Mouse (Mus musculus) left cerebral cortex, adult 8-10 months (tissue): ENCODE data around the gene Pex19. TPM values are rescaled to one million over a fixed set of nuclear protein-coding genes. Genes with fewer than 3 reads are reported as not detected.

ENCODE experiments used
- DNase-seq, 2 experiments: peaks; one replicate each; pipeline ENCODE4 v3.0.0; 2022; ENCODE audit warnings: low spot score in 2 of 2
- total RNA-seq, 4 experiments: library from RNA; stranded (reverse); gene quantifications; 2 replicates each; pipeline ENCODE4 v1.2.4; 2022

The Pex19 gene
- 100 to 1,000 TPM in 1 of 4 experiments, 10 to 100 TPM in 3; 78.7 to 104 (median 83.8) TPM for total RNA-seq

DNA sequence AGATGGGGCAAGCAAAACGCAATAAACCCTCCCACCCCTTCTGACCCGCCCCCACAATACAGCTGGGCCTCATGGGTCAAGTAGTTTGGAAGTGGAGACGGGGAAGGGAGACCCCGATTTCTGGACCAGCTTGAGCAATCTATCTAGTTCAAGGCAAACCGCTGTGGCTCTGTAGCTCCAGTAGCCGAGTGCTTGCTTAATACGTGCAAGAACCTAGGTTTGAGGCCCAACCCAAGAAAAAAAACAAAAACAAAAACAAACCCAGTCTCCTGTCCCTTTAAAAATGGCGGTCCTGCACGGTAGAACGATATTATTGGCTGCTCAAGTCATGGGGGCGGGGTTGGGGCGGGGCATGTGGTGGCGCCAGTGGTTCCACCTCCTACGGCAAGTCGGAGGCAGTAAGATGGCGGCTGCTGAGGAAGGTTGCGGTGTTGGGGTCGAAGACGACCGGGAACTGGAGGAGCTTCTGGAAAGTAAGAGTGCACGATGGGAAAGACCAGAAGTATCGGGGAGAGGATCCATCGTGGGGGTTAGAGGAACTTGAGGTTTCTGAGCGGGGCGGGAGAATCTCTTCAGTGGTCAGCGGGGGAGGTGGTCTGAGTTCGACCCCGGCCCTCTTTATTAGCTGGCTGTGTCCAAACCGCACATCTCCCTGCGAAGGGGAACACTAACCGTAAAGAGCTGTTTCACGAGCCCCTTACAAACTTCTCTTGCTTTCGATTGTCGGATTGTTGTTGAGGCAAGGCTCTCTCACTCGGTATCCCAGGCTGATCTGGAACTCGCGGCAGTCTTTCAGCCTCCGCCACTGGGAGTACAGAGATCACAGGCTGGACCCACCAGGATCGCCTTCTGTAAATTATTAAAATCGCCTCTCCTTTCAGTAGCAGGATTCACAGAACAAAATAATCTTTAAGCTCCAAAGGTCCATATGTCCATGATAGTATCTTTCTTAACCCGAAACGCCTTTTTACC lies at the start of gene Pex19:
Gene Pex19 (plus strand): TSS at position 380 of the 972 bp plus-strand sequence.
- peak; percentile 50 to 54 for DNase-seq

DNA sequence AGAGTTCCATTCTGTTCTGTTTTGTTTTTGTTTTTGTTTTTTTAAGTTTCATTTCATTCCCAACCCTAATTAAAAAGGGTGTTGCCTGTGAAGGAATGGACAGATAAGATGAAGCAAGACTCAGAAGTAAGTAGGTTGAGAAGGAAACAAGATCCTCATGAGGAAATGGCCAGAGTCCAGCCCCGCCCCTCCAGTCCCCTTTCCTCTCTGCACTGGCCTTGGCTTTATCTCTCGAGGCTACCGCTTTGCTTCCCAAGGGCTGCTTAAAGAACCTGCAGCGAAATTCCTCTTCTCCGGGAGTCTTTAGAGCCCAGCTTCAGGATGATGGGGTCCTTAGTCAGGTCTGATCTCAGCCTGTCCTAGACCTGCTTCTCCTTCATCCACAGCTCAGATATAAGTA lies 48.6 kb upstream of the Pex19 start:
- no peak for DNase-seq

DNA sequence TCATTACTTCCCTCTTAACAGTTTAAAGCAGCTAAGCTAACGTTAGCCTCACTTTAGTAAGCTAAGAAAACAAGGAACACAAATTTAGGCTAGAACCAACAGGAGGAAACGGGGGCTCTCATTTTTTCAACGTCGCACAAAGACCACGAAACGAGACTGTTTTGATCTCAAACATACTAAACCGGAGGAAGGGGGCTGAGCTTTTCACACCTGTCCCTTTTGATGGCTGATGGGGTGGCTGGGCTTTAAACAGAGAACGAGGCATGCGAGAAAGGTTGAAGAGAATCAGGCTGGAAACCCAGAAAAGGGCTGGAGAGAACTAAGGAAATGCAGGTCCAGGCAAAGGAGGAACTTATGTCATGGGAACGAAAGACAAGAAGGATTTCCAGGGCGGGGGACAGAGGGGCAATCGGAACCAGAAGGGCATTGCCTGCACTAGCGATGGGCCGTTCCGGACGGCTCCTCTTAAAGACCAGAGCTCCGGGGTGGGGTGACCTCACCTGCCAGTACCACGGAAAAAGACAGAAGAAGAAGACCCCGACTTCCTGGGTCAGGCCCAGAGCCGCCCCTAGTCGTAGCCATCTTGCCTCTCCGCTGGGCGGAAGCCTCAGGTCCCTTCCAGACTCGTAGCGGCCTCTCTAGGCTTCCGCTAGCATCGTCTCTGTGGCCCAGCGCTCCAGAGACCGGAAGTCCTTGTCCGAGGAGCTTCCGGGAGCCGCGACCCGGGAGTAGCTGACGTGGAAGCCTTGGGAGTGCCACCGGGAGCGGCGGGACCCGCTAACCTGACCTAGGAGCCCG lies 44.3 kb upstream of the Pex19 start, which contains the start of the genes Copa and Ncstn:
Gene Copa (plus strand): TSS at position 429 of the 798 bp plus-strand sequence.
Gene Ncstn (minus strand): TSS at position 695 of the 798 bp plus-strand sequence.
- DNase-seq = peak; percentile 82 to 91

DNA sequence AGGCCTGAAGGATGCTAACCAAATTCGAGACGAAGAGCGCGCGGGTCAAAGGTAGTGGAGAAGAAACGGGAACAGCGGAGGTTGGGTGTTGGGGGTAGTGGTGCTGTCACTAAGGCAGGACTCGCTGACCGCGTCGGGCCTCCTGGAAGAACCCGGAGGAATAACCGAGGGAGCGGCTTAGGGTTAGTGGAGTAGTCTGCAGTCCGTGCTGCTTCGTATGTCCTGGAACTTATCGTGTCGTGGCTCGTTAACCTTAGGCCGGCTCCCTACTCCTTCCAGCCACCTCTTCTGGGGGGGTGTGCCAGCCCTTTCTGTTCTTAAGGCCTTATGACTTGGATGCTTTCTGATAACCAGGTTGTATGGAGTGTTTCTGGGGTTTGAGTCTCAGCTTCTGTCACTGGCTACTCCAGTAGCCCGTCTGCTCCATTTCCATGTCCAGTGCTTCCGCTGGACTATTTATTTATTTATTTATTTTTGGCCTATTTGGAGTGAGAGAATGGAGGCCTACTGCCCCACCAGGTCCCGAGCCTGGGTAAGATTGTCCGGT lies 43.6 kb upstream of the Pex19 start:
- no peak for DNase-seq

DNA sequence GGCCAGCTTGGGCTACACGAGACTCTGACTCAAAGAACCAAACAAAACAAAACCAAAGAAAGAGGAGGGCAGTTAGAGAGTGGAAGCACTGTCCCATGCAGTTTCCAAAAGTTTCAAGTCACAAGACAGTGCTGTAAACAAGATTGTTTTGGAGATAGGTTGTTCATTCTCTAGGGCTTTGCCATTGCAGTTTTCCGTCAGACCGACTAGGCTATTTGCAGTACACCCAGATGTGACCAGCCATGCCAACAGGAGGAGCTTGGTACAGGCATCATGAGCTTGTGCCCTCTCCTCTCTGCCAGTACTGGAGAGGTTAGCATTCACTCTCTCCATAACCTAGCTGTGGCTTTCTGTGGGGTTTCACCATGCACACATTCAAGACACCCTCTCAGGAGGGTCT lies 33.0 kb upstream of the Pex19 start:
- DNase-seq = no peak

DNA sequence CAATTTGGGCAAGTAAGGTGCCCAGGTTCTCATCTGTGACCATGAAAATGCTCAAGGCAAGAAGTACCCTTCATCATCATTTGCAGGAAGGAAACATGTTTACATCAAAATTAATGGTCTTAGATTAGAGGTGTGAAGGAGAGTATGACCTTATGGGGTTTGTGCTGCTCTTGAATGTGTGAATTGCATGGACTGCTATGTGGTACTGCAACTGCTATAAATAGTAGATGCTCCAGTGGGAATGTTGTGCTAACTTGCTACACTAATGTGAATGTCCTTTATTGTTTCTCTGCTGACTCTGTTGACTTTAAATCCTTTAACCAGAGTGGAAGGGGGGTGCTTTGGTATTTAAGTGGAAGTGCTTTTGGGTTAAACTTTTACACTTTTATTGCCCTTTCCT lies 32.3 kb upstream of the Pex19 start:
- DNase-seq = no peak

DNA sequence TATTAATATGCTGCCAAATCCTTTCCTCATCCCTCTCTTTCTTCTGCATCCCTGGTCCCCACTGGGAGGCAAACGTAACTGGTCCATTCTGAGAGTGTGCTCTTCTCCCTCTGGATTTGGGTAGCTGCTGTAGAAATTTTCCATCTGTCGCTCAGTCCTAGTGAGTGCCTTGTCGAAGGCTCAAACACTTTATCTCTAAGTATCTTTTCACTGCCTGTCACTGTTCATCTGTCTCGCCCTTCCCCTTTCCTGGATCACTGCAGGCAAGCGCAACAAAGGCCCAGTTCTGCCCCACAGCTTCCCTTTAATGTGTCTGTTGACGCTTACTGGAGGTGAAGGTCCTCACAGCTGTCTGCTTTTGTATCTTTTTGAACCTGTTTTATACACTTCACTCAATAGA lies 31.4 kb upstream of the Pex19 start:
- no peak for DNase-seq

DNA sequence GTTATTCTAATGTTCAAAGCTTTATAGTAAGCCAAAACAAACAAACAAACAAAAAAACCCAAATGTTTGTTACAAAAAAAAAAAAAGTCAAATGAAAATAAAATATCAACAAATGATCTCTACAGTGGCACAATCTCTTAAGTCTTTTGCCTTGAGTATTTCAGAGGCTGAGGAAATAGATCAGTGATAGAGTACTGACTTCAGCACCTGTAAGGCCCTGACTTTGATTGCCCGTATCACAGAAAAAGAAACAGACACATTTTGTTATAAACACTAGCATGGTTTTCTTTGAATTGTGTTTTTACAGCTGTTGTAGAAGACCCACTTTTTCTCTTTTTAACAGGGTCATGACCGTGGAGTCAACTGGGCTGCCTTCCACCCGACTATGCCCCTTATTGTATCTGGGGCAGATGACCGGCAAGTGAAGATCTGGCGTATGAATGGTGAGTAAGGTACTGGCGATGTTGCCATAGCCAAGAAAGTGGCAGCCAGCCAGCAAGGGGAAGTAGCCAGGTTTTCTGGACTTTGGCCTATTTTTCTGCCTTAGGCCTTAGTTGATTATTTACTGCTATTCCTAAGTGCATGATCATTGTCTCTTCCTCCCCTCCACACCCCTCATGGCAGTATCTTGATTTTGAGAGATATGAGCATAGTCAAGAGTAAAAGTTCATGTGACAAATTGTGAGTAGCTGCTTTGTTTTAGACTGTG lies 27.1 kb upstream of the Pex19 start:
- DNase-seq = no peak

DNA sequence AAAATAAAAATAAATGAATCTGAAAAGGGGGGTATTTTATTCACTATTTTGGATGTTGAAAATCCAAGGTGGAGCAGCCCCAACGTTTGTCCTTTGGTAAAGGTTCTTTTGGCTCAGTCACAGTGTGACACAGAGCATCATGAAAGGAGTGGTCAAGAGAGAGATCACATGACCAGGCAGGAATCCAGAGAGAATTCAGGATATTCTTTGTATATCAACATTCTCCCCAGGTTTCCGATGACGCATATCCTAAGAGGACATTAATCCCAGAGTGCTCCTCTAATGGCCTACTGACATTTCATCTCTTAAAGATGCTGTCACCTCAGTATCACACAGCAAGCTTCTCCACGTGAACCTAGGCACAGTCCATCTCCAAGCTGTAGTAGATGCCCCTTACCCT lies 22.9 kb upstream of the Pex19 start:
- no peak for DNase-seq

DNA sequence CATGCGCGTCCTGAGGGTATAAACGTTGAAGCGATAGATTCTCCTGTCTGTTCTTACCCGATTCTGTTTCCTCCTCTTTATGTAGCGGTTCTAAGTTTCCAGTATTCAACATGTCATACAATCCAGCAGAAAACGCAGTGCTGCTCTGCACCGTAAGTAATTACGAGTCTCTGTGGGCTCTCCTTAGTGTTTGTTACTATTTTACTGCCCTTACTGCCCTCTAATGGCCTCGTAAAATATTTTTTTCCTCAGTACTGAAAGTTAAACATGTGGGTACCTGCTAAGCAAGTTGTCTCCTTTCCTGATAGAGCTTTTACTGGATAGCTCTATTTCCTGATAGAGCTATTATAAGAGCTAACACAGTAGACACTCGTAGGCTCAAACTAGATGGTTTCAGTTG lies 21.5 kb upstream of the Pex19 start:
- DNase-seq = no peak

DNA sequence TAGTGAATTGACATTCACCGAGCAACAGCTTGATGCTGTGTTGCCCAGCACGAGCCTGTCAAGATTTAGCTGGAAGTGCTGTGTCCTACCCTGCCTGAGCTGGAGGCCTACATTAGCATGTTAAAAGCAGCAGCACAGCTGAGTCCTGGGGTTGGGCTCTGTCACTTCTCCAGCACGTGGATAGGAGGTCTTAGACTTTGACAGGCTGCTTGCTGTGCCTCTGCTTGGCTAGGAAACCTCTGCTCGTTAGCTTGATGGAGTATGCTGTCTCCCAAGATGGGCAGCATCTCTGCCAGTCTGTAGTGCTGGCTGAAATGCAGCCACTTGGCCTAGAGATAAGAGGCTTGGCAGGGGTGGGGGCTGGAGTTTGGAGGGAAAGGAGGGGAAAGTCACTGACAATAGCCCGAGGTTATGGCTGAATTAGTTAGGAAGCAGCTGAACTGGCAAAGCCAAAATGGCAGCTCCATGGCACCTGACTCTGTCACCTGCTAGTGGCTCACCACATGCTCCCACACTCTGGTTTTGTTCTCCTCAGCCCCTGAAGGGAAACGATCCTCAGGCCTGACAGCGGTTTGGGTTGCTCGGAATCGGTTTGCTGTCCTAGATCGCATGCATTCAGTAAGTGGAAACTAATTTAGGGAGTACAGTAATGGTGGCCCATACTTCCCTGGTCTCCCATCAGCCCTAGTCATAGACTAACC lies 18.6 kb upstream of the Pex19 start:
- DNase-seq = no peak

DNA sequence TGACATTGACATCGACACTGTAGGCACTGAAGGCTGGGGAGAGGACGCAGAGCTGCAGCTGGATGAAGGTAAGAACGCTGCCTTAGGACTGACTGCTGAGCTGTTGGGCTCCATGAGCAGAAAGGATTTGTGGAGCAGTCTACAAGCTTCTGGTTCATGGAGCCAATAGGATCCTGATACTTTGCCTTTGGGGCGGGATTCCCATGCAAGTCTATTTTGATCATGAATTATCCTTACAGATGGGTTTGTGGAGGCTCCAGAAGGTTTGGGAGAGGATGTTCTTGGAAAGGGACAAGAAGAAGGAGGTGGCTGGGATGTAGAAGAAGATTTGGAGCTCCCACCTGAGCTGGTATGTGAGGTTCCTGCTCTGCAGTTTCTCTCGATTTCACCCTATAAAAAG lies 9.6 kb upstream of the Pex19 start:
- DNase-seq = no peak

DNA sequence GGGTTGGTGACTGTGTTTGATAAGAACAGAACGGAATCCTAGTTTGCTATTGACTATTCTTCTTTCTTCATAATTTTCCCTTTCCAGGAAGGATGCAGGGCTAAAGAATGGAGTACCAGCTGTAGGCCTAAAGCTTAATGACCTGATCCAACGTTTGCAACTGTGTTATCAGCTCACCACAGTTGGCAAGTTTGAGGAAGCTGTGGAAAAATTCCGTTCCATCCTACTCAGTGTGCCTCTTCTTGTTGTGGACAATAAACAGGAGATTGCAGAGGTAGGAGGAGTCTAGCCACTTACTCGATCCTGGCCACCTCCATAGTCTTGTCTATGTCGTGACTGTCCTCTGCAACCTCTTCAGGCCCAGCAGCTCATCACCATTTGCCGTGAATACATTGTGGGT lies 7.5 kb upstream of the Pex19 start:
- DNase-seq = no peak

DNA sequence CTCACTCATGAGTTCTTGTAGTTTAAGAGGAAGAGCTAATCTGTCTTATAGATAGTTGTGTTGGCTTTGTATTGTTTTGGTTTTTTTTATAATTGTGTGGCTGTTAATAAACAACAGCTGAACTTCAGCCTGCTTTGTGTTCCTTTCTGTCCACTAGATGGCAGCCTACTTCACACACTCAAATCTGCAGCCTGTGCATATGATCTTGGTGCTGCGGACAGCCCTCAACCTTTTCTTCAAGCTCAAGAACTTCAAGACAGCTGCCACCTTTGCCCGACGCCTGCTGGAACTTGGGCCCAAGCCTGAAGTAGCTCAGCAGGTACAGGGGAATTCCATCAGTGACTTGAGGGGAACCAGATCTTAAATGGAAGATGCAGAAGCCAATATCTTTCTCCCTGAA lies 6.8 kb upstream of the Pex19 start:
- DNase-seq = no peak

DNA sequence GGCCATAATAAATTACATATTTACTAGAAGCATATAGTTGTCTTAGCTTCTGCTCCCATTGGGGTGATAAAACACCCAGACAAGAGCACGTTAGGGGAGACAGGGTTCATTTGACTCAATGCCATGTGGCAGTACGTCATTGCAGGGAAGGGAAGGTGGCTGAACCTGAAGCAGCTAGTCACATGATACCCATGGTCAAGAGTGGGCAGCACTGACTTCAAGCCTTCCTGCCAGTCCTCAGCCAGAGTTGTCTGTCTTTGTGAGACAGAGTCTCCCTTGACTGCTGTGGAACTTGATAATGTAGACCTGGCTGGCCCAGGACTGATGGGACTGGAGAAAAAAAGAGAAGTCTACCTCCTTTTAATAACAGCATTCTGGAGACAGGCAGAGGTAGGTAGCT lies 3.9 kb upstream of the Pex19 start:
- no peak for DNase-seq

DNA sequence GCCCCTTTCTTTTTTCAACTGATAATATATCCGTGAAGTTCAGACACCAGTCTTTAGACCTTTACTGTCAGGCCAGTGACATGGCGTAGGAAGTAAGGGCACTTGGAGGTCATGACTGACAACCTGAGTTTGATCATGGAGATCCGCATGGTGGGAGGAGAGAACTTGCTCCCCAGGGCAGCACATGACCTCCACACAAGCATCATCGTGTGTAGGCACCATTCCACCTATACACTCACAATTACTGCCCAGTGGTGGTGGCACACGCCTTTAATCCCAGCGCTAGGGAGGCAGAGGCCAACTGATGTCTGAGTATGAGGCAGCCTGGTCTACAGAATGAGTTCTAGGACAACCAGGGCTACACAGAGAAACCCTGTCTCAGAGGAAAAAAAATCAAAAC lies 2.0 kb upstream of the Pex19 start:
- DNase-seq = no peak

DNA sequence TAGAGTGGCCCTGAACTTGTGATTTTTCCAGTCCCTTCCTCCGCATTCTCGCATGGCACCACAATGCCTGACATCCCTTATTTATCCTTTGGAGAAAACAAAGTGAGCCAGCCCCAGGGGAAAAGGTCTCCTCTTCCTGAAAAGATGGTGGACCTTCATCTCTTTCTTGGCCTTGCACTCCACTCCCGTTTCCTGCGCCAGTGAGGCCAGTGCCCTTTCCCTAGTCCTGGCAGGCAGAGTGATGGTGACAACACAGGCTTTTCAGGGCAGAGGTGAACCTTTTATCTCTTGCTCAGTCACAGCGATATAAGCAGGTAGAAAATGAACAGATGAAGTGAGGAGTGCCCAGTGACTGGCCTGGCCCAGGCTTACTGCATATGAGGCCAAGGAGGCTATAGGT lies 932 bp downstream of the Pex19 start:
- no peak for DNase-seq

DNA sequence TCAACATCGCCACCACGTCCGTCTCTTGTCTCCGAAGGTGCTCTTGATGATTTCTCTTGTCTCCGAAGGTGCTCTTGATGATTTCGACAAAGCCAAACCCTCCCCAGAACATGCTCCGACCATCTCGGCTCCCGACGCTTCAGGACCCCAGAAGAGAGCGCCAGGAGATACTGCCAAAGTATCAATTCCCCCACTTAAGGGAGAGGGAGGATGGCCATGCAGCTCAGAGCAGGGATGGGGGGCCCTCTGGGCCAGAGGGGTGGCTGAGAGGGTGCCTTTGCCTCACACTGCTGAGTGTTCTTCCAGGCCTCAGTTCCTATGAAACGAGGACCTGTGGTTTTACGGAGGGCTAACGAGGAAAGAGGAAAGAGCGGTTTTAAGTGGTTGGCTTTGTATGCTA lies 2.0 kb downstream of the Pex19 start:
- DNase-seq = no peak

DNA sequence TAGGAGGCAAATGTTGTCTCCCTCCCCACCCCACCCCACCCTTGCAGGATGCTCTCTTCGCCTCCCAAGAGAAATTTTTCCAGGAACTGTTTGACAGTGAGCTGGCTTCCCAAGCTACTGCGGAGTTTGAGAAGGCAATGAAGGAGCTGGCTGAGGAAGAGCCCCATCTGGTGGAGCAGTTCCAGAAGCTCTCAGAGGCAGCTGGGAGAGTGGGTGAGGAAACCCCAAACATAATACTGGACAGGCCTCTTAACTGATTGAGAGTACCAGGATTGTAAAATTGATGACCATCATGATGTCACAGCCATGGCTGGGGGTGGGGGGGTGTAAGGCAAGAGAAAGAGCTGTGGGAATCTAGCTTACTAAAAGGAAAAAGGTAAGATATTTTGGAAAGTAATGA lies 2.6 kb downstream of the Pex19 start:
- no peak for DNase-seq

DNA sequence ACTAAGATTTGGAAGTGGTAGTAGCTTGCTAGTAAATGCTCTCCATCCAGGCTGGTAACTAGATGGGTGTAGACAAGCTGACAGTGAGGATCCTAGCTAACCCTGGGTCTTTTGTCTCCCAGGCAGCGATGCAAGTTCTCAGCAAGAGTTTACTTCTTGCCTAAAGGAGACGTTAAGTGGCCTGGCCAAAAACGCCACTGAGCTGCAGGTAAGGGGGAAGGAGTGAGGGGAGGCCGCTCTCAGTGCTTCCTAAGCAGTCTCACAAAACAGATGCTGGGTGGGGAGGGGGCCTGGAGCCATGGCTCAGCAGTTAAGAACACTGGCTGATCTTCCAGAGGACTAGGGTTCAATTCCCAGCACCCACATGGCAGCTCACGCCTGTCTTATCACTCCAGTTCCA lies 3.2 kb downstream of the Pex19 start:
- no peak for DNase-seq

DNA sequence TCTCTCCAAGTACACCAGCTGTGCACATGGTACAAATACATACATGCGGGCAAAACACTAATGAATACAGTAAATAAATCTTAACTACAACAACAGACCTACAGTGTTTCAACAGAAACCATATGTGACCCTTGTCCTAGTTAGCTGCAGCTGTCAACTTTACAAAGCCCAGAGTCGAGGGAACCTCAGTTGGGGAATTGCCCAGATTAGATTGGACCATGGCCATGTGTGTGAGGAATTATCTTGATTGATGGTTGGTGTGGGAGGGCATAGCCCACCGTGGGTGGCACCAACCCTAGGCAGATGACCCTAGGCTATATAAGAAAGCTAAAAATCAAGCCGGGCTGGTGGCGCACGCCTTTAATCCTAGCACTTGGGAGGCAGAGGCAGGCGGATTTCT lies 5.8 kb downstream of the Pex19 start:
- DNase-seq = no peak
